Mouse (Mus musculus): ENCODE measurements around the gene Asic2. TPM values are rescaled to one million over a fixed set of nuclear protein-coding genes. Genes with fewer than 3 reads are reported as not detected.

The Asic2 gene
- polyA plus RNA-seq, 1 experiment = 0.75 TPM

DNA sequence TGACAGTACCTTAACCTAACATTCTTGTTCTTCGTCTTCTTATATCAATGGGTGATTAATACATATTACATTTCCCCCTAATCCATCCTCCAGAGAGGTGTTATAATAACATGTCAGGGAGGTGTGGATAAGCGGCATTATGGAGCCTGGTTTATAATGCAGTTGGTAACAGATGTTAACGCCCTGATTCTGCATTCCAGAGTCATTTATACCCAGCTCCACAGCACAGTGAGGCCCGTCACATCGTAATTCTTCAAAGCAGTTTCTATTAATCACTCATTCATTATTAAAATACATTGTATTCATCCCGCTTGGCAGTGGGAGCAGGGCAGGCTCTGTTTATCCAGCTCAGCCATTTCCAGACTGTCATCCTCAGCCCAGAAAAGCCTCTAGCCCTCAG, 52.8 kb downstream of the Asic2 start:
- no peak for TF ChIP-seq CTCF (conservative IDR thresholded peaks at IDR 0.05; ENCODE audit: insufficient read depth, insufficient read length, low read depth, low read length)
- no peak for TF ChIP-seq POLR2A (IDR thresholded peaks at IDR 0.05; ENCODE audit: low read depth, low read length)
- no peak overlapping the region for H3K27ac ChIP-seq (ENCODE audit: insufficient read depth, low read depth, low read length)
- 48% methylated on average over 6 of the region's 6 CpGs for WGBS

GRCm38 (mm10) chr11:81913071-81913470, 55.2 kb downstream of the Asic2 start:
- WGBS = 73% methylated on average over 4 of the region's 4 CpGs
- no peaks in the 10 kb centered on the region for H3K4me1 ChIP-seq (ENCODE audit: control insufficient read depth, insufficient read depth, low read length)
- TF ChIP-seq CTCF (conservative IDR thresholded peaks at IDR 0.05; ENCODE audit: insufficient read depth, insufficient read length, low read depth, low read length) = no peak
- TF ChIP-seq POLR2A (IDR thresholded peaks at IDR 0.05; ENCODE audit: low read depth, low read length) = no peak
- H3K36me3 ChIP-seq (ENCODE audit: control insufficient read depth, insufficient read depth, low read length) = no peaks in the 10 kb centered on the region
- no peak for DNase-seq
- H3K27me3 ChIP-seq (replicated peaks; ENCODE audit: control insufficient read depth, insufficient read depth, low read length) = no peaks in the 10 kb centered on the region
- no peak overlapping the region for H3K4me3 ChIP-seq (ENCODE audit: insufficient read depth, low read depth, low read length)
- H3K27ac ChIP-seq (ENCODE audit: insufficient read depth, low read depth, low read length) = no peak overlapping the region

More for the DNA sequence above, 52.8 kb downstream of the Asic2 start:
- H3K4me3 ChIP-seq (ENCODE audit: insufficient read depth, low read depth, low read length) = no peak overlapping the region
- no peaks in the 10 kb centered on the region for H3K36me3 ChIP-seq (ENCODE audit: control insufficient read depth, insufficient read depth, low read length)
- H3K27me3 ChIP-seq (replicated peaks; ENCODE audit: control insufficient read depth, insufficient read depth, low read length) = no peaks in the 10 kb centered on the region; the same call in 1 of the 2 replicates
- DNase-seq = no peak
- no peaks in the 10 kb centered on the region for H3K4me1 ChIP-seq (ENCODE audit: control insufficient read depth, insufficient read depth, low read length)

GRCm38 (mm10) chr11:81909397-81909894, 58.8 kb downstream of the Asic2 start:
- Histone ChIP-seq H3K36me3 (ENCODE audit: control insufficient read depth, insufficient read depth, low read length) (no peaks in the 10 kb centered on the region), H3K4me3 (ENCODE audit: insufficient read depth, low read depth, low read length) (no peak overlapping the region), H3K27me3 (replicated peaks; ENCODE audit: control insufficient read depth, insufficient read depth, low read length) (no peaks in the 10 kb centered on the region), H3K4me1 (ENCODE audit: control insufficient read depth, insufficient read depth, low read length) (no peaks in the 10 kb centered on the region), H3K27ac (ENCODE audit: insufficient read depth, low read depth, low read length) (no peak overlapping the region)
- DNase-seq = no peak
- no peak for TF ChIP-seq CTCF (conservative IDR thresholded peaks at IDR 0.05; ENCODE audit: insufficient read depth, insufficient read length, low read depth, low read length)
- no peak for TF ChIP-seq POLR2A (IDR thresholded peaks at IDR 0.05; ENCODE audit: low read depth, low read length)
- WGBS = 52% methylated on average over 5 of the region's 5 CpGs

DNA sequence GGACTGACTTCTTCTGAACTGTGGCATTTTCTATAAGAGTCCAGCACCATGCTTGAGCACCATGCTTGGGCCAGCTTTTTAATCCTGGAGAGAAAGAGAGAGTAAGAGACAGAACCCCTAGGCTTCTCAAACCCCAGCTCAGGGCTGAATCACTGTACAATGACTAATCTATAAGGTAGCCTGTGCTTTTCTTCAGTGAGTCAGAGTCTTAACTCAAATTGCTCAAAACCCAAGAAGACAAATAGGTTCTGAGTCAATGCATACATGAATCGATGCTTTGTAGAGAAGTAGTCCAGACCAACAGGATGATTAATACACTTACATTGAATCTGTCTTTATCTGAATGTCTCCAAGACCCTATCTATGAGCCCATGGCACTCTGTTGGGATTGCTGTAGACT, 59.5 kb downstream of the Asic2 start:
- 90% methylated on average over 1 of the region's 1 CpGs for WGBS
- Histone ChIP-seq H3K4me3 (ENCODE audit: insufficient read depth, low read depth, low read length) (no peak overlapping the region), H3K27ac (ENCODE audit: insufficient read depth, low read depth, low read length) (no peak overlapping the region), H3K36me3 (ENCODE audit: control insufficient read depth, insufficient read depth, low read length) (no peaks in the 10 kb centered on the region), H3K4me1 (ENCODE audit: control insufficient read depth, insufficient read depth, low read length) (no peaks in the 10 kb centered on the region), H3K27me3 (replicated peaks; ENCODE audit: control insufficient read depth, insufficient read depth, low read length) (no peaks in the 10 kb centered on the region)
- TF ChIP-seq POLR2A (IDR thresholded peaks at IDR 0.05; ENCODE audit: low read depth, low read length) (no peak), CTCF (conservative IDR thresholded peaks at IDR 0.05; ENCODE audit: insufficient read depth, insufficient read length, low read depth, low read length) (no peak)
- DNase-seq = no peak

DNA sequence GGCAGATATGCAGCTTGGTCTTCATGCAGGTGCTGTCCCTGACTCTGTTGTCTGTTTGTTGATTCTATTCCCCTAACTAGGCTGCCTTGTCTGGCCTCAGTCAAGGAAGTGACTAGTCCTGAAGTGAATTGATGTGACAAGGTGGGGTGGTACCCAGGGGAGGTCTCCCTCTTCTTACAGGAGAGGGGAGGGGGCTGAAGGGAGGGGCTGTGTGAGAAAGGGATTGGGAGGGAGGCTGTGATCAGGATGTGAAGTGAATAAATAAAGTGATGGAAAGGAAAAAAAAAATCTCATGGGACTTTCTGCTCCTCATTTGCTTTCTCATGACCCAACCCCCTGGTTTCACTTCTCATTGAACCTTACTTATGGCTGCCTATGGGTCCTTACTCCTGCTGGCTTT, 65.9 kb downstream of the Asic2 start:
- Histone ChIP-seq H3K4me3 (ENCODE audit: insufficient read depth, low read depth, low read length) (no peak overlapping the region), H3K27me3 (replicated peaks; ENCODE audit: control insufficient read depth, insufficient read depth, low read length) (no peaks in the 10 kb centered on the region), H3K4me1 (ENCODE audit: control insufficient read depth, insufficient read depth, low read length) (no peaks in the 10 kb centered on the region), H3K36me3 (ENCODE audit: control insufficient read depth, insufficient read depth, low read length) (no peaks in the 10 kb centered on the region), H3K27ac (ENCODE audit: insufficient read depth, low read depth, low read length) (no peak overlapping the region)
- TF ChIP-seq CTCF (conservative IDR thresholded peaks at IDR 0.05; ENCODE audit: insufficient read depth, insufficient read length, low read depth, low read length) = no peak
- TF ChIP-seq POLR2A (IDR thresholded peaks at IDR 0.05; ENCODE audit: low read depth, low read length) = no peak
- no peak for DNase-seq

DNA sequence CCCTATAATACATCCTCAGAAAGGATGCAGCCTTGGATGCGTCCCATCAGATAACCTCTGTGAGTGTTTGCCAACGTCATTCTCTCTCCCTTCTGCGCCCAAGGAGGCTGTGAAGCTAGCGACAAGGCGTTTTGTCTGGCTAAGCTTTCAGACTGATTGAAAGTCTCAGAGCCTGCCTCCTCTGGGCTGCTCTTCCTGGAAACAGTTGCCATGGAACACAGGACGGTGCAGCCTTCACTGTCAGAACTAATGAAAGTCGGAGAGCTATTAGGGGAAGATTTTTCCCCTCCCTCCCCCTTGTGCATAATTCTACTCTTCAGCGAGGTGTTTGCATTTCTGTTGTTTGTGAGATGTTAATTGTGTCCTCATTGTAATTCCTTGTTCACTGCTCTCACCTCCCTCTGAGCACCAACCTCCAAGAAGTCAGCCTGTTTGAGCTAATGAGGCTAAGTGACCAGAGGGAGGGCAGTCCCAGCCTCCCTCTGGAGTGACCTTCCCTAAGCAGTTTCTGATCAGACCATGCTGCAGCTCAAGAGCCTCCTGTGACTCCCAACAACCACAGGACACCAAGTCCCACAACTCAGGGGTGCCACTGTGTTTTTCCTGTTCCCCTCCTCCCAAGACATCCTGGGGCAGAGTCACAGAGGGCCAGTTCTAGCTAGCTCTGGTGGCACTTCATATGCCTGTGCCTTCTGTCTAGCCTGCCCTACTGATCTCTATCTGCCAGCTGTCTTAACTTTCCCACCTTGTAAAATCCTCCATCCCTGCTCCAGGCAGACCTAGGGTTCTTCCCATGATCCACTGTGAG, 70.5 kb downstream of the Asic2 start:
- 17% methylated on average over 8 of the region's 8 CpGs for WGBS
- Histone ChIP-seq H3K27ac (ENCODE audit: insufficient read depth, low read depth, low read length) (no peak overlapping the region), H3K4me1 (ENCODE audit: control insufficient read depth, insufficient read depth, low read length) (no peaks in the 10 kb centered on the region), H3K4me3 (ENCODE audit: insufficient read depth, low read depth, low read length) (no peak overlapping the region), H3K36me3 (ENCODE audit: control insufficient read depth, insufficient read depth, low read length) (no peaks in the 10 kb centered on the region), H3K27me3 (replicated peaks; ENCODE audit: control insufficient read depth, insufficient read depth, low read length) (no peaks in the 10 kb centered on the region)
- DNase-seq = no peak
- no peak for TF ChIP-seq POLR2A (IDR thresholded peaks at IDR 0.05; ENCODE audit: low read depth, low read length)
- TF ChIP-seq CTCF (conservative IDR thresholded peaks at IDR 0.05; ENCODE audit: insufficient read depth, insufficient read length, low read depth, low read length) = no peak

DNA sequence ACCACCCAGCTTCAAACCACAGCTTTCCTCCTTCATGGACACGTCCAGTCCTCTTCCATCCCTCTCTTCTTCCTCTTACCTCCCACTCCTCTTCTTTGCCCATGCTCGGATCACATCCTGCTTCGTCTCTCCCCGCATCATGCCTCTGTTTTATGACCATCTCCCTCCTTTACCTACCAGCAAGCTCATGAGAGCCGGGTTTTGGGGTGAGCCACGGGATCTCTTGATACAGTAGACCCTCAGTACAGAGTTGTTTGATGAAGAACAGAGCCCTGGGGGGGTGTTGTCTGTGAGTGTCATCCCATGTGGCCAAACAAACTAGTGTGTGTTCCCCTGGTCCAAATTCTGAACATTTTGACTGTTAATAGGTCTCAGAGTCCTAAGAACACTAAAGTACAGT, 71.7 kb downstream of the Asic2 start:
- no peak for DNase-seq
- H3K36me3 ChIP-seq (ENCODE audit: control insufficient read depth, insufficient read depth, low read length) = no peaks in the 10 kb centered on the region
- TF ChIP-seq POLR2A (IDR thresholded peaks at IDR 0.05; ENCODE audit: low read depth, low read length) (no peak), CTCF (conservative IDR thresholded peaks at IDR 0.05; ENCODE audit: insufficient read depth, insufficient read length, low read depth, low read length) (no peak)
- WGBS = 81% methylated on average over 6 of the region's 6 CpGs
- H3K4me1 ChIP-seq (ENCODE audit: control insufficient read depth, insufficient read depth, low read length) = no peaks in the 10 kb centered on the region
- no peaks in the 10 kb centered on the region for H3K27me3 ChIP-seq (replicated peaks; ENCODE audit: control insufficient read depth, insufficient read depth, low read length)
- no peak overlapping the region for H3K27ac ChIP-seq (ENCODE audit: insufficient read depth, low read depth, low read length)
- no peak overlapping the region for H3K4me3 ChIP-seq (ENCODE audit: insufficient read depth, low read depth, low read length)
